Mouse (Mus musculus): Measurements from ENCODE around the gene Eif3a.
A peak's percentile ranks its signal among the peaks of the same experiment; 100 is the strongest.

The Eif3a gene

GRCm38 (mm10) chr19:60758896-60759835 is 31.3 kb downstream of the Eif3a start:
- no peak for DNase-seq (ENCODE audit: low read depth, low spot score)

GRCm38 (mm10) chr19:60757099-60757785 is 33.2 kb downstream of the Eif3a start:
- DNase-seq (ENCODE audit: low read depth, low spot score) = no peak

- no peak for DNase-seq (ENCODE audit: low read depth, low spot score)
These were observed 34.0 kb downstream of the Eif3a start for GRCm38 (mm10) chr19:60756192-60757098.

- peak; percentile 80 for DNase-seq (ENCODE audit: low read depth, low spot score)
These were observed 34.8 kb downstream of the Eif3a start, which contains the start of gene Nanos1 for GRCm38 (mm10) chr19:60755438-60756191. TSS of gene Nanos1 (plus strand) at chr19:60755987.

- no peak for DNase-seq (ENCODE audit: low read depth, low spot score)
These were observed 42.7 kb downstream of the Eif3a start for GRCm38 (mm10) chr19:60747801-60748200.

- DNase-seq (ENCODE audit: low read depth, low spot score) = no peak
These were observed 46.5 kb downstream of the Eif3a start for GRCm38 (mm10) chr19:60743767-60744547.

GRCm38 (mm10) chr19:60740560-60740959 is 49.9 kb downstream of the Eif3a start:
- no peak for DNase-seq (ENCODE audit: low read depth, low spot score)

GRCm38 (mm10) chr19:60731966-60732365 is 58.5 kb downstream of the Eif3a start:
- DNase-seq (ENCODE audit: low read depth, low spot score) = no peak

- no peak for DNase-seq (ENCODE audit: low read depth, low spot score)
These were observed 59.2 kb downstream of the Eif3a start for GRCm38 (mm10) chr19:60731299-60731698.

GRCm38 (mm10) chr19:60730281-60730852 is 60.1 kb downstream of the Eif3a start:
- DNase-seq (ENCODE audit: low read depth, low spot score) = peak; percentile 33

- DNase-seq (ENCODE audit: low read depth, low spot score) = no peak
These were observed 74.1 kb downstream of the Eif3a start for GRCm38 (mm10) chr19:60716381-60716780.

GRCm38 (mm10) chr19:60712577-60712976 is 77.9 kb downstream of the Eif3a start:
- DNase-seq (ENCODE audit: low read depth, low spot score) = no peak
